Mouse (Mus musculus) E14TG2a.4 (cell line): Measurements from ENCODE around the gene Mms19.

ENCODE experiments used
- H3K27me3 ChIP-seq: 2 replicates; pipeline ENCODE4 v1.6.1; 2014; ENCODE audit warnings: low read length, control low read depth; ENCODE audit not compliant: insufficient read depth
- H3K36me3 ChIP-seq: 2 replicates; pipeline ENCODE4 v1.6.1; 2014; ENCODE audit warnings: low read length, control low read depth; ENCODE audit not compliant: insufficient read depth
- H3K4me1 ChIP-seq: replicated peaks from 2 replicates; pipeline ENCODE4 v1.6.1; 2014; ENCODE audit warnings: low read depth, low read length, control low read depth
- H3K4me3 ChIP-seq: replicated peaks from 2 replicates; pipeline ENCODE4 v1.5.1; 2014; ENCODE audit warnings: mild to moderate bottlenecking, low read length
- H3K9me3 ChIP-seq: 2 replicates; pipeline ENCODE4 v1.6.1; 2014; ENCODE audit warnings: low read length, control low read depth
- CTCF ChIP-seq: conservative IDR thresholded peaks from 2 replicates; pipeline ENCODE4 v1.5.1; 2014; ENCODE audit warnings: low read length
- NANOG ChIP-seq: IDR thresholded peaks from 2 replicates; pipeline ENCODE4 v1.6.1; 2014; ENCODE audit warnings: borderline replicate concordance, low read length, mixed read lengths
- POU5F1 ChIP-seq: IDR thresholded peaks from 2 replicates; pipeline ENCODE4 v1.6.1; 2014; ENCODE audit warnings: low read length, borderline replicate concordance

The Mms19 gene

GRCm38 (mm10) chr19:41902848-41903593 lies 77.9 kb downstream of the Mms19 start:
- no peaks in the 10 kb centered on the region for H3K9me3 ChIP-seq
- no peak overlapping the region for H3K4me3 ChIP-seq
- H3K27me3 ChIP-seq = peaks cover 3% of the 10 kb centered on the region; the same call in 1 of the 2 replicates
- H3K4me1 ChIP-seq = peaks cover 13% of the 10 kb centered on the region; the same call in 1 of the 2 replicates
- TF ChIP-seq POU5F1 (no peak), NANOG (no peak), CTCF (no peak)
- H3K36me3 ChIP-seq = no peaks in the 10 kb centered on the region

- no peaks in the 10 kb centered on the region for H3K27me3 ChIP-seq
- H3K36me3 ChIP-seq = no peaks in the 10 kb centered on the region
- TF ChIP-seq NANOG (no peak), POU5F1 (no peak), CTCF (no peak)
- peaks cover 8% of the 10 kb centered on the region; the same call in 1 of the 2 replicates for H3K4me1 ChIP-seq
- H3K4me3 ChIP-seq = no peak overlapping the region
- no peaks in the 10 kb centered on the region for H3K9me3 ChIP-seq
Measured at GRCm38 (mm10) chr19:41901696-41902095, 79.3 kb downstream of the Mms19 start.

- H3K4me1 ChIP-seq = peaks cover 12% of the 10 kb centered on the region
Measured at GRCm38 (mm10) chr19:41900495-41901090, 80.4 kb downstream of the Mms19 start.

GRCm38 (mm10) chr19:41898860-41899259 lies 82.1 kb downstream of the Mms19 start:
- TF ChIP-seq POU5F1 (no peak), NANOG (no peak), CTCF (peak; percentile 77)
- Histone ChIP-seq H3K9me3 (no peaks in the 10 kb centered on the region), H3K27me3 (no peaks in the 10 kb centered on the region), H3K4me3 (no peak overlapping the region), H3K4me1 (peaks cover 18% of the 10 kb centered on the region), H3K36me3 (peaks cover 12% of the 10 kb centered on the region)

More at GRCm38 (mm10) chr19:41900495-41901090, 80.4 kb downstream of the Mms19 start:
- no peaks in the 10 kb centered on the region for H3K36me3 ChIP-seq
- H3K9me3 ChIP-seq = no peaks in the 10 kb centered on the region
- TF ChIP-seq CTCF (no peak), NANOG (no peak), POU5F1 (no peak)
- H3K27me3 ChIP-seq = no peaks in the 10 kb centered on the region
- H3K4me3 ChIP-seq = no peak overlapping the region

DNA sequence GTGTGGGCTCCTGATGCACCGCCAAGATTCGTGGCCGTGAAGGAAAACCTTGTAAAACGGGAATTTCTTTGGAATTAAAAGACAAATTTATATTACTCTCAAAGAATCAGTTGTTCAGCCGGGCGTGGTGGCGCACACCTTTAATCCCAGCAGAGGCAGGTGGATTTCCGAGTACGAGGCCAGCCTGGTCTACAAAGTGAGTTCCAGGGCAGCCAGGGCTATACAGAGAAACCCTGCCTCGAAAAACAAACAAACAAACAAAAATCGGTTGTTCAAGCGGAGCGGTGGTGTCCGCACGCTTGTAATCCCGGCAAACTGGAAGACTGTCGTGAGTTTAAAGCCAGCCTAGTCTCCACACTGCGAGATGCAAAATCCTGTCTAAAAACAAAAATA lies 84.6 kb downstream of the Mms19 start:
- Histone ChIP-seq H3K4me1 (peaks cover 18% of the 10 kb centered on the region), H3K4me3 (peak overlapping the region; percentile 96), H3K9me3 (no peaks in the 10 kb centered on the region), H3K36me3 (peaks cover 36% of the 10 kb centered on the region), H3K27me3 (no peaks in the 10 kb centered on the region)
- TF ChIP-seq CTCF (no peak), POU5F1 (no peak)

GRCm38 (mm10) chr19:41895460-41896318 lies 85.3 kb downstream of the Mms19 start, which contains the start of gene Rrp12:
Gene Rrp12, minus strand, starts transcription at chr19:41896173.
- peaks cover 18% of the 10 kb centered on the region for H3K4me1 ChIP-seq
- no peaks in the 10 kb centered on the region for H3K27me3 ChIP-seq
- no peaks in the 10 kb centered on the region for H3K9me3 ChIP-seq
- TF ChIP-seq CTCF = no peak
- TF ChIP-seq POU5F1 = no peak
- no peak for TF ChIP-seq NANOG
- H3K36me3 ChIP-seq = peaks cover 43% of the 10 kb centered on the region
- H3K4me3 ChIP-seq = peak within 1 kb of the TSS; percentile 96

- peaks cover 18% of the 10 kb centered on the region for H3K4me1 ChIP-seq
- no peak for TF ChIP-seq CTCF
- no peak for TF ChIP-seq POU5F1
- TF ChIP-seq NANOG = no peak
- no peaks in the 10 kb centered on the region for H3K27me3 ChIP-seq
- H3K9me3 ChIP-seq = no peaks in the 10 kb centered on the region
- peak overlapping the region; percentile 96 for H3K4me3 ChIP-seq
- H3K36me3 ChIP-seq = peaks cover 50% of the 10 kb centered on the region
Measured at GRCm38 (mm10) chr19:41894959-41895358, 86.0 kb downstream of the Mms19 start.
